Mouse (Mus musculus) Patski (cell line): ENCODE data around the gene Prss21. TPM values are rescaled to one million over a fixed set of nuclear protein-coding genes. Genes with fewer than 3 reads are reported as not detected.

Experiments
- ATAC-seq: fragments of 100-300 bp; one replicate; pipeline ENCODE4 v1.8.0; 2021
- CTCF ChIA-PET: fragments of 350-600 bp; sonication (Branson Sonifier 250); formaldehyde crosslinking; loops from one replicate; lab custom pipeline; 2022; ENCODE audit warnings: inconsistent platforms; lab: Charles Lee
- POLR2A ChIA-PET: fragments of 350-600 bp; sonication (Branson Sonifier 250); formaldehyde crosslinking; loops from one replicate; lab custom pipeline; 2022; ENCODE audit warnings: antibody characterized with exemption, inconsistent platforms; lab: Charles Lee
- DNase-seq: peaks from one replicate; pipeline ENCODE4 v3.0.0-alpha.2; 2011; ENCODE audit warnings: low read depth, low spot score
- H3K27me3 ChIP-seq: fragments of 371-371 bp; one replicate; pipeline ENCODE4 v1.5.1; 2021
- CTCF ChIP-seq: fragments of 100-300 bp; IDR thresholded peaks from one replicate; pipeline ENCODE4 v1.5.1; 2021
- in situ Hi-C: fragments of 300-500 bp; cut with MboI; formaldehyde crosslinking; loops from 3 replicates; pipeline ENCODE4 v1.11.1; 2018; ENCODE audit warnings: low pct_unique_long_range_greater_than_20kb, mixed read lengths
- polyA plus RNA-seq: library from polyadenylated mRNA; unstranded; gene quantifications from one replicate; pipeline ENCODE4 v1.2.3, GENCODE M21; 2021

Prss21 gene
- polyA plus RNA-seq: not detected

DNA sequence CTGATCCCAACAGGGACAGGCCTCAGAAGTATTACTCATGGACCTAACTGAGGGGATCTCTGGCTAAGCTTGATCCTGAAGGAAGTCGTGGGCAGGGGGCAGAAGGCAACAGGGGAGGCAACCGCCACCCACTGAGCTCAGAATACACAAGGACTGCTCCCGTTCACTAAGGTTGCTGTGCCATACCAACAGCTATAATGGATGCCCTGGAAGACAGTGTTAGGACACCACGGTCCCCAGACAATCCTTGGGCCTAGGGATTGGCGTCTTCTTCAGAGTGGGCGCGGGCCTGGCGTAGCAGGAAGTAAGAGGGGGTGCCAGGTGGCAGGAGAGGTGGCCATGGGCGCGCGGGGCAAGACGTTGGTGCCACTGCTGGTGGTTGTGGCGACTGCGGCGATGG, at the start of gene Prss21:
Gene Prss21 (plus strand): TSS at position 301 of the 400 bp plus-strand sequence.
- no peak for TF ChIP-seq CTCF
- ChIA-PET CTCF (no interaction called here), POLR2A (no interaction called here)
- H3K27me3 ChIP-seq: no peaks in the 10 kb centered on the region
- in situ Hi-C loops: no loop called here
- ATAC-seq (no peak), DNase-seq (no peak)

DNA sequence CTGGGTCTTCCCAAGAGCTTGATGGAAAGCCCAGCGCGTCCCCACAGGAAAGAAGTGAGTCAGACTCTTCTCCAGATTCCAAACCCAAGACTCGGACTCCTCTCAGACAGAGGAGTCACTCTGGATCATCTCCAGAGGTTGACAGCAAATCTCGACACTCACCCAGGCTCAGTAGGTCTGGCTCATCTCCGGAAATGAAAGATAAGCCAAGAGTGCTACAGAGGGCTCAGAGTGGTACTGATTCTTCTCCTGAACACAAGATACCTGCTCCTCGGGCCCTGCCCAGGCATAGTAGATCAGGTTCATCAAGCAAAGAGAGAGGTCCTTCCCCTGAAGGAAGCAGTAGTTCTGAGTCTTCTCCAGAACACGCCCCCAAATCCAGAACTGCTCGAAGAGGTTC, 49.3 kb upstream of the Prss21 start:
- ChIA-PET POLR2A (no interaction called here), CTCF (no interaction called here)
- no peak for TF ChIP-seq CTCF
- no peak for DNase-seq
- H3K27me3 ChIP-seq: no peaks in the 10 kb centered on the region
- ATAC-seq: no peak
- in situ Hi-C loops: no loop called here

DNA sequence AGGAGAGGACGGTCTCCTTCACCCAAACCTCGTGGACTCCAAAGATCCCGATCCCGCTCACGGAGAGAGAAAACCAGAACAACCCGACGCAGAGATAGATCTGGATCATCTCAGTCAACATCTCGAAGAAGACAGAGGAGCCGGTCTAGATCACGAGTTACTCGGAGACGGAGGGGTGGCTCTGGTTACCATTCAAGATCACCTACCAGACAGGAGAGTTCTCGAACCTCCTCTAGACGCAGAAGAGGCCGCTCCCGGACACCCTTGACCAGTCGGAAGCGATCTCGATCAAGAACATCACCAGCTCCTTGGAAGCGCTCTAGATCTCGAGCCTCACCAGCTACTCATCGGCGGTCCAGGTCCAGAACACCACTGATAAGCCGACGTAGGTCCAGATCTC, 48.6 kb upstream of the Prss21 start:
- CTCF ChIA-PET: no interaction called here
- in situ Hi-C loops: no loop called here
- no peaks in the 10 kb centered on the region for H3K27me3 ChIP-seq
- no peak for ATAC-seq
- no peak for DNase-seq
- POLR2A ChIA-PET: no interaction called here
- no peak for TF ChIP-seq CTCF

DNA sequence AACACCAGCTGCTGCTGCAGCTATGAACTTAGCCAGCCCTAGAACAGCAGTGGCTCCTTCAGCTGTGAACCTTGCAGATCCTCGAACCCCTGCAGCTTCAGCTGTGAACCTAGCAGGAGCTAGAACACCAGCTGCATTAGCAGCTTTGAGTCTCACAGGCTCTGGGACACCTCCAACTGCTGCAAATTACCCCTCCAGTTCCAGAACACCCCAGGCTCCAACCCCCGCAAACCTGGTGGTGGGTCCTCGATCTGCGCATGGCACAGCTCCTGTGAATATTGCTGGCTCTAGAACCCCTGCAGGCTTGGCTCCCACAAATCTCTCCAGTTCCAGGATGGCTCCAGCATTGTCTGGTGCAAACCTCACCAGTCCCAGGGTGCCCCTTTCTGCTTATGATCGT, 47.1 kb upstream of the Prss21 start:
- in situ Hi-C loops: no loop called here
- no peaks in the 10 kb centered on the region for H3K27me3 ChIP-seq
- ChIA-PET POLR2A (interaction anchor here (0.9 kb wide), 1 partner anchor 9 kb away, joined by 3 read pairs; no protein-coding TSS in a partner anchor), CTCF (interaction anchor here (1.6 kb wide), 1 partner anchor 13 kb away, joined by 3 read pairs; no protein-coding TSS in a partner anchor)
- DNase-seq (no peak), ATAC-seq (no peak)
- TF ChIP-seq CTCF: no peak

DNA sequence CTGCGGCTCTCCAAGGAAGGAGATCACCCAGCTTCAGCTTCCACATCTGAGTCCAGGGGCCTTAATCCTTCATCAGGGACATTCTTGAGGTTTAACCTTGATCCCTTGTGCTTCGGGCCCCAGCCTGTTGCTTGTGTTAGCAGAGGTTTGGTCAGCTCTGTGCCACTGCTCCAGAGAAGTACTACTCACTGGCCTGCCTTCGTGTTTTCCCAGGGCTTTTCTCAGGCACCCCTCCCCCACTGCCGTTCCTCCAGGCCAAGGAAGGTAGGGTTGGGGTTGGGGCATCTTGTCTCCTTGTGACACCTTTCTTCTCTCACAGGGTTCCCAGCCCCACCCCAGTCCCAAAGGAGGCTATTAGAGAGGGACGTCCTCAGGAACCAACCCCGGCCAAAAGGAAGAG, 45.8 kb upstream of the Prss21 start:
- no peak for TF ChIP-seq CTCF
- H3K27me3 ChIP-seq: no peaks in the 10 kb centered on the region
- DNase-seq (no peak), ATAC-seq (no peak)
- ChIA-PET POLR2A (no interaction called here), CTCF (no interaction called here)
- in situ Hi-C loops: no loop called here

DNA sequence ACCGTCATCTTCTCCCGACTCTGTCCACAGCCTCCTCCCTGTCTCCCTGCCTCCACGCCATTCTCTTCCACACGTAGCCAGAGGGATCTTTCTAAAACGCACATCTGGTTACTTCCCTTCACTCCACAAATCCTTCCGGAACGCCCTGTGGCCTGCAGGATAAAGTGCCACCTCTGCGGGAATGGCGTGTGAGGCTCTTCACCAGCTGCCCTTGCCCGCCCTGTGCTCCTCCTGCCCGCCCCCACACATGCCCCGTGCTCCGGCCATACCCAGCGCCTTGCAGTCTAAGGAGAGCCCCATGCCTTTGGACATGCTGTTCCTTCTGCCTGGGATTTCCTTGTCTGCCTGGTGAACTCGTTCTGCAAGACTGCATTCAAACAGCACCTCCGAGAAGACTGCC, 44.8 kb upstream of the Prss21 start:
- ChIA-PET CTCF (no interaction called here), POLR2A (no interaction called here)
- ATAC-seq: no peak
- in situ Hi-C loops: no loop called here
- TF ChIP-seq CTCF: no peak
- DNase-seq: no peak
- no peaks in the 10 kb centered on the region for H3K27me3 ChIP-seq

DNA sequence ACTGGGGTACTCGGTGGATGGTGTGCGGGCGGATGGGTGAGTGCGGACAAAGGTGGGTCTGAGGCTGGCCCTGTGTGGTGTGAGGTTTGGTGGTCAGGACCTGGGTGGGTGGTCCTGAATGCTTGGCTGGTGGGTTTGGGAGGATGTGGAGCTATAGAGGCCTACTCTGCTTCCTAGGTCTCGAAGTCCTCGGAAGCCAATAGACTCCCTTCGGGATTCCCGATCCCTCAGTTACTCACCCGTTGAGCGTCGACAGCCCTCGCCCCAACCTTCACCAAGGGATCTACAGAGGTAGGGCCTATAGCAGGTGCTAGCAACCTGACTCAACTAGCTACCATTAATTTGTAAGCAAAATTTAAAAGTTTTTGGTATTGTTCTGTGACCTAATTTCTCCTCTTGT, 44.2 kb upstream of the Prss21 start:
- no peak for ATAC-seq
- no peaks in the 10 kb centered on the region for H3K27me3 ChIP-seq
- no peak for DNase-seq
- CTCF ChIA-PET: interaction anchor here (2.0 kb wide), 1 partner anchor 12 kb away, joined by 6 read pairs; no protein-coding TSS in a partner anchor
- no peak for TF ChIP-seq CTCF
- POLR2A ChIA-PET: no interaction called here
- in situ Hi-C loops: no loop called here

DNA sequence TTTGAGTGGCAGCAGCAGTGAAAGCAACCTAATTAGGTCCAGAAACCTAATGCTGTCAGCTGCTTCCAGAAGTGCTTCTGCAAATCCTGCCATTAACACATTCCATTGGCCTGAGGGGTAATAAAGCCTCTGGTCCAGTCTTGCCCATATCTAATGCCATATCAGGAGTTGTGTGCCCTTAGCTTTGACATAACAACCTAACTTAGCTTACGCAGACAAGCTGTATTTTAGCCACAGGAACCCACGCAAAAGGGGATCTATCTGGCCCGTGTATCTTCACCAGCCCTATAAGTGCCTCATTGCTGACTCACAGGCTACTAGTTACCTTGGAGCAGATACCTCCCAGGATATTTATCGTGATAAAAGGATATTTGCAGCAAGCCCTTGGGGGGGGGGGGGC, 42.3 kb upstream of the Prss21 start:
- H3K27me3 ChIP-seq: no peaks in the 10 kb centered on the region
- no peak for DNase-seq
- CTCF ChIA-PET: interaction anchor here (1.2 to 2.0 kb wide), 3 partner anchors 9 to 53 kb away, joined by 3 to 6 read pairs (median 3); no protein-coding TSS in a partner anchor
- ATAC-seq: no peak
- in situ Hi-C loops: no loop called here
- TF ChIP-seq CTCF: no peak
- POLR2A ChIA-PET: no interaction called here

DNA sequence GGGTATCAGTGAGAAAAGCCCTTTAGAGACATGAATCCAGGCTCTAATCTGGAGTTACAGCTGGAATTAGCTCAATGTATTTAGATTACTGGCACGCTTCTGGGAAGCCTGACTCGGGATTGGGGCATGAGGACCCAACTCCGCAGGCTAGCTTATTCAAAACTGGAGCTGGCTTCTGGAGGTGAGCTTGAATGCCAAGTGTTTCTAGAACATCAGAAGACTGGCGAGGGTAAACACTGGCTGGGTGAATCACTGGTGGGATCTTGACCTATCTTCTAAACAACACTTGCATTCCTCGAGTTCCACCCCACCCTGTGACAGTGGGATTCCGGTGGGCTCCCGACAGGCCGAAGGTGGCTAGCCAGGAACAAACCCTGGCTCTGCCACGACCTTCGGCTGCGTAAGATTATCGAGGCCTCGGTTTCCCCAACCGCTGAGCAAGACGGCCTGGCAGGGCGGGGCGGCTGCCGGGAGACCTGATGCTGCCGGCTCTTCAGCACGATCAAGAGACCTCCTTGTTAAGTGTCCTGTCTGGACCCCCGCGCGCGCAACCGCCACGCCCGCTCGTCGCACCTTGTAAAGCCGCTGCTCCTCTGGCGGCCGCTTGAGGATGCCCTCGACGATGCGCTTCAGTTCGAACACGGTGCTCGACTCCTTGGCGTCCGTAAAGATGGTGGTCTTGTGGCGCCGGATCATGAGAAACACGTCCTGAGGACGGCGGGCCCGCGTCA, 39.4 kb upstream of the Prss21 start:
- DNase-seq: no peak
- peak; percentile 51 for ATAC-seq
- CTCF ChIA-PET: interaction anchor here (0.7 to 3.3 kb wide), 16 partner anchors 15 to 134 kb away, joined by 3 to 23 read pairs (median 4); partner anchors contain the start of genes Prss32 and Prss41
- in situ Hi-C loops: no loop called here
- TF ChIP-seq CTCF: no peak
- H3K27me3 ChIP-seq: no peaks in the 10 kb centered on the region
- POLR2A ChIA-PET: interaction anchor here (0.9 to 1.7 kb wide), 3 partner anchors 10 to 22 kb away, joined by 3 to 5 read pairs (median 3); no protein-coding TSS in a partner anchor

DNA sequence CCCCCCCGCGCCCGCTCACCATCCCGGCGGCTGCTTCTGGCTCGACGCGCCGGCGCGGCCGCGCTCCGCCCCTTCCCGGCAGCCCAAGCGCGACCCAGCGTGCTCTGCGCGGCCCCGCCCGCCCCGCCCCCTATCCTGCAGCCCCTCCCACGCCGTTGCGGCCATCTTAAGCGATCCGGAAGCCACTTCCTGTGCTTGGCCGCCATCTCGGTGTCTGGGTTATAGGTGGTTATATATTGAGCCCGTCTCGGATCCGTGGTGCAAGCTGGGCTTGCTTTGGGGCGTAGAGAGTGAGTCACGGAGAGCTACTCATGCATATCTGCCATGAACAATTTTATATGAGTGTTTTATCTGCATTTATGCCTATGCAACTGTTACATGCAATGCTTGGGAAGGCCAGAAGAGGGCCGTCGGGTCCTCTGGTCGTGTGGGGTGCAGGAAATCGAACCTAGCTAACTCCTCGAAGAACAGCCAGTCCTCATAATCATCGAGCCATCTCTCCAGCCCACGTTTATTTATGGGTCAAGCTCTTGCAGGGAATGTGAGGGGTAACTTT, 38.7 kb upstream of the Prss21 start, which contains the start of gene Elob:
Gene Elob (minus strand): TSS at position 73 of the 556 bp plus-strand sequence.
- peak; percentile 55 for DNase-seq
- no peak for TF ChIP-seq CTCF
- in situ Hi-C loops: no loop called here
- CTCF ChIA-PET: interaction anchor here (0.8 to 3.3 kb wide), 17 partner anchors 9 to 133 kb away, joined by 3 to 23 read pairs (median 4); partner anchors contain the start of genes Prss32 and Prss41
- H3K27me3 ChIP-seq: no peaks in the 10 kb centered on the region
- POLR2A ChIA-PET: interaction anchor here (0.9 to 1.0 kb wide), 2 partner anchors 9 to 48 kb away, joined by 3 read pairs; no protein-coding TSS in a partner anchor
- peak; percentile 76 for ATAC-seq

DNA sequence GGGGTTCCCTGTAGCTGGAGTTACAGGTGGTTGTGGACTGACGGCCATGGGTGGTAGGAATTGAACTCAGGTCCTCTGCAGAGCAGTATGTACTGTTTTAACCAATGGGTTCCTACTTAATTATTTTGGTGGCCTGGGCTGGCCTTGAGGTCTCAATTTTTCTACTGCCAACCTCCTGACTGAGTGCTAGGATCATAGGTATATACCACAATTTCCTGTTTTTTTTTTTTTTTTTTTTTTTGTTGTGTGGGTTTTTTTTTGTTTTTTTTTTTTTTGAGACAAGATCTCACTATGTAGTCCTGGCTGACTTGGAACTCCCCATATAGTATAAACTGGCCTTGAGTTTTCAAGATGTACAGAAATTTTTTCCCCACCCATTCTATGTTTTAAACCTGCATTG, 36.7 kb upstream of the Prss21 start:
- TF ChIP-seq CTCF: no peak
- in situ Hi-C loops: no loop called here
- ChIA-PET POLR2A (no interaction called here), CTCF (interaction anchor here (0.9 to 2.7 kb wide), 3 partner anchors 12 to 137 kb away, joined by 3 to 23 read pairs (median 8); partner anchors contain the start of genes Prss32 and Prss41)
- ATAC-seq: no peak
- no peak for DNase-seq
- no peaks in the 10 kb centered on the region for H3K27me3 ChIP-seq
